Mouse (Mus musculus) midbrain, embryonic 14.5 days (tissue): ENCODE data around the gene Olfm3. TPM values are rescaled to one million over a fixed set of nuclear protein-coding genes. Genes with fewer than 3 reads are reported as not detected.

ENCODE experiments used
- ATAC-seq: fragments of 200-750 bp; cut with Nextera tagmentation; 2 replicates; pipeline ENCODE4 v1.8.0; 2017; ENCODE audit warnings: moderate number of reproducible peaks, moderate library complexity; ENCODE audit not compliant: low FRiP score, low TSS enrichment
- DNase-seq: peaks from one replicate; pipeline ENCODE4 v3.0.0-alpha.2; 2015
- H3K27ac ChIP-seq: fragments of 300-500 bp; sonication (generic); replicated peaks from 2 replicates; pipeline ENCODE4 v1.5.1; 2014; ENCODE audit warnings: mild to moderate bottlenecking, low read depth, low read length, moderate library complexity
- H3K27me3 ChIP-seq: fragments of 300-500 bp; sonication (generic); 2 replicates; pipeline ENCODE4 v1.6.1; 2014; ENCODE audit warnings: low read length, control low read depth, mixed read lengths; ENCODE audit not compliant: control insufficient read depth, insufficient read depth
- H3K36me3 ChIP-seq: fragments of 300-500 bp; sonication (generic); 2 replicates; pipeline ENCODE4 v1.6.1; 2014; ENCODE audit warnings: low read length, control low read depth; ENCODE audit not compliant: control insufficient read depth, insufficient read depth
- H3K4me1 ChIP-seq: fragments of 300-500 bp; sonication (generic); 2 replicates; pipeline ENCODE4 v1.6.1; 2014; ENCODE audit warnings: mild to moderate bottlenecking, antibody characterized with exemption, low read length, control low read depth; ENCODE audit not compliant: control insufficient read depth, insufficient read depth
- H3K4me2 ChIP-seq: fragments of 300-500 bp; sonication (generic); 2 replicates; pipeline ENCODE4 v1.6.1; 2014; ENCODE audit warnings: mild to moderate bottlenecking, low read length, moderate library complexity
- H3K4me3 ChIP-seq: fragments of 300-500 bp; sonication (generic); replicated peaks from 2 replicates; pipeline ENCODE4 v1.5.1; 2014; ENCODE audit warnings: low read depth, low read length
- H3K9ac ChIP-seq: fragments of 300-500 bp; sonication (generic); replicated peaks from 2 replicates; pipeline ENCODE4 v1.6.1; 2014; ENCODE audit warnings: mild to moderate bottlenecking, low read length, moderate library complexity
- H3K9me3 ChIP-seq: fragments of 300-500 bp; sonication (generic); 2 replicates; pipeline ENCODE4 v1.6.1; 2016; ENCODE audit warnings: low read length, control low read depth, mixed read lengths; ENCODE audit not compliant: control insufficient read depth
- WGBS: fragments of 180-500 bp; shearing (Covaris S2); extraction: QIAGEN DNeasy Blood & Tissue Kit; methylation state at CpG from one replicate; pipeline ENCODE4 v1.1.7; 2014; 5-methylcytosine and 5-hydroxymethylcytosine counted together
- polyA plus RNA-seq: library from polyadenylated mRNA; unstranded; fragments of >200 nt; fragmentation: Nextera tagmentation; extraction: Ambion mirVana; gene quantifications from 2 replicates; pipeline ENCODE4 v1.2.1, GENCODE M21; 2014

Gene Olfm3
- polyA plus RNA-seq, 1 experiment from 2014 or later = 18.2 TPM

GRCm38 (mm10) chr3:115095496-115095895 lies 191.6 kb downstream of the Olfm3 start:
- Histone ChIP-seq H3K9ac (no peak overlapping the region), H3K36me3 (no peaks in the 10 kb centered on the region), H3K27me3 (no peaks in the 10 kb centered on the region), H3K4me2 (no peak overlapping the region), H3K4me3 (no peak overlapping the region), H3K27ac (no peak overlapping the region), H3K9me3 (no peaks in the 10 kb centered on the region), H3K4me1 (no peaks in the 10 kb centered on the region)
- no peak for DNase-seq
- 67% methylated on average over 3 of the region's 3 CpGs for WGBS
- no peak for ATAC-seq

GRCm38 (mm10) chr3:115099590-115099989 lies 195.7 kb downstream of the Olfm3 start:
- peaks cover 5% of the 10 kb centered on the region; the same call in 1 of the 2 replicates for H3K4me1 ChIP-seq
- WGBS = 89% methylated on average over 1 of the region's 1 CpGs
- no peak overlapping the region for H3K27ac ChIP-seq
- H3K4me2 ChIP-seq = no peak overlapping the region
- no peak for ATAC-seq
- H3K4me3 ChIP-seq = no peak overlapping the region
- no peaks in the 10 kb centered on the region for H3K27me3 ChIP-seq
- H3K36me3 ChIP-seq = no peaks in the 10 kb centered on the region
- no peaks in the 10 kb centered on the region for H3K9me3 ChIP-seq
- no peak overlapping the region for H3K9ac ChIP-seq
- no peak for DNase-seq

GRCm38 (mm10) chr3:115104155-115104801 lies 200.4 kb downstream of the Olfm3 start:
- peaks cover 5% of the 10 kb centered on the region; the same call in 1 of the 2 replicates for H3K4me1 ChIP-seq
- peak; percentile 53 for ATAC-seq
- WGBS = 44% methylated on average over 2 of the region's 2 CpGs
- no peaks in the 10 kb centered on the region for H3K36me3 ChIP-seq
- no peak overlapping the region for H3K27ac ChIP-seq
- no peak overlapping the region for H3K4me3 ChIP-seq
- no peaks in the 10 kb centered on the region for H3K27me3 ChIP-seq
- no peak overlapping the region for H3K9ac ChIP-seq
- no peaks in the 10 kb centered on the region for H3K9me3 ChIP-seq
- DNase-seq = peak; percentile 34
- H3K4me2 ChIP-seq = no peak overlapping the region

GRCm38 (mm10) chr3:115104802-115105493 lies 201.1 kb downstream of the Olfm3 start:
- Histone ChIP-seq H3K4me3 (no peak overlapping the region), H3K27ac (no peak overlapping the region), H3K9me3 (no peaks in the 10 kb centered on the region), H3K9ac (no peak overlapping the region), H3K4me2 (no peak overlapping the region), H3K36me3 (no peaks in the 10 kb centered on the region), H3K27me3 (no peaks in the 10 kb centered on the region), H3K4me1 (peaks cover 5% of the 10 kb centered on the region; the same call in 1 of the 2 replicates)
- ATAC-seq (peak; percentile 79; the same call in 1 of the 2 replicates), DNase-seq (peak; percentile 77)
- 28% methylated on average over 8 of the region's 8 CpGs for WGBS

- DNase-seq (no peak), ATAC-seq (no peak)
- Histone ChIP-seq H3K4me3 (no peak overlapping the region), H3K4me2 (no peak overlapping the region), H3K4me1 (no peaks in the 10 kb centered on the region), H3K27me3 (no peaks in the 10 kb centered on the region), H3K9ac (no peak overlapping the region), H3K27ac (no peak overlapping the region), H3K9me3 (no peaks in the 10 kb centered on the region), H3K36me3 (no peaks in the 10 kb centered on the region)
- 61% methylated on average over 2 of the region's 2 CpGs for WGBS
These were observed 241.8 kb downstream of the Olfm3 start for GRCm38 (mm10) chr3:115145722-115146121.

GRCm38 (mm10) chr3:115146244-115146643 lies 242.4 kb downstream of the Olfm3 start:
- no peak for ATAC-seq
- no peaks in the 10 kb centered on the region for H3K9me3 ChIP-seq
- no peak for DNase-seq
- no peaks in the 10 kb centered on the region for H3K36me3 ChIP-seq
- no peaks in the 10 kb centered on the region for H3K27me3 ChIP-seq
- no peaks in the 10 kb centered on the region for H3K4me1 ChIP-seq
- no peak overlapping the region for H3K4me2 ChIP-seq
- H3K4me3 ChIP-seq = no peak overlapping the region
- H3K27ac ChIP-seq = no peak overlapping the region
- WGBS = 84% methylated on average over 2 of the region's 2 CpGs
- no peak overlapping the region for H3K9ac ChIP-seq

GRCm38 (mm10) chr3:115158903-115159473 lies 255.1 kb downstream of the Olfm3 start:
- H3K4me1 ChIP-seq = no peaks in the 10 kb centered on the region
- no peak; the same call in 1 of the 2 replicates for ATAC-seq
- 68% methylated on average over 3 of the region's 3 CpGs for WGBS
- no peaks in the 10 kb centered on the region for H3K9me3 ChIP-seq
- H3K36me3 ChIP-seq = no peaks in the 10 kb centered on the region
- no peak overlapping the region for H3K4me2 ChIP-seq
- no peaks in the 10 kb centered on the region for H3K27me3 ChIP-seq
- no peak overlapping the region for H3K4me3 ChIP-seq
- H3K27ac ChIP-seq = no peak overlapping the region
- peak; percentile 21 for DNase-seq
- H3K9ac ChIP-seq = no peak overlapping the region

- Histone ChIP-seq H3K4me1 (no peaks in the 10 kb centered on the region), H3K9ac (no peak overlapping the region), H3K9me3 (no peaks in the 10 kb centered on the region), H3K4me2 (no peak overlapping the region), H3K36me3 (no peaks in the 10 kb centered on the region), H3K27me3 (no peaks in the 10 kb centered on the region), H3K27ac (no peak overlapping the region), H3K4me3 (no peak overlapping the region)
- no peak for DNase-seq
- no peak for ATAC-seq
- WGBS = 84% methylated on average over 7 of the region's 7 CpGs
These were observed 270.7 kb downstream of the Olfm3 start for GRCm38 (mm10) chr3:115174625-115175024.
